Mouse (Mus musculus) retina, embryonic 14.5 days (tissue): ENCODE data around the gene Antxr2.

Experiments
- DNase-seq: peaks from one replicate; pipeline ENCODE4 v3.0.0-alpha.2; 2015; ENCODE audit warnings: low spot score

Antxr2 gene

GRCm38 (mm10) chr5:97913901-97914300, 116.9 kb downstream of the Antxr2 start:
- DNase-seq = no peak

- DNase-seq = no peak
Observed at GRCm38 (mm10) chr5:97907482-97907881, 123.4 kb downstream of the Antxr2 start.

- no peak for DNase-seq
Observed at GRCm38 (mm10) chr5:97906537-97907266, 124.1 kb downstream of the Antxr2 start.

GRCm38 (mm10) chr5:97905856-97906255, 125.0 kb downstream of the Antxr2 start:
- DNase-seq = no peak

- no peak for DNase-seq
Observed at GRCm38 (mm10) chr5:97901096-97901495, 129.7 kb downstream of the Antxr2 start.

- DNase-seq = no peak
Observed at GRCm38 (mm10) chr5:97899321-97899720, 131.5 kb downstream of the Antxr2 start.

GRCm38 (mm10) chr5:97885427-97885826, 145.4 kb downstream of the Antxr2 start:
- no peak for DNase-seq

- no peak for DNase-seq
Observed at GRCm38 (mm10) chr5:97884110-97884509, 146.7 kb downstream of the Antxr2 start.

- peak; percentile 13 for DNase-seq
Observed at GRCm38 (mm10) chr5:97881421-97881820, 149.4 kb downstream of the Antxr2 start.

- no peak for DNase-seq
Observed at GRCm38 (mm10) chr5:97880115-97880514, 150.7 kb downstream of the Antxr2 start.

- no peak for DNase-seq
Observed at GRCm38 (mm10) chr5:97878871-97879270, 152.0 kb downstream of the Antxr2 start.

- DNase-seq = no peak
Observed at GRCm38 (mm10) chr5:97878215-97878794, 152.5 kb downstream of the Antxr2 start.

GRCm38 (mm10) chr5:97876895-97877294, 153.9 kb downstream of the Antxr2 start:
- no peak for DNase-seq

- DNase-seq = no peak
Observed at GRCm38 (mm10) chr5:97867921-97868320, 162.9 kb downstream of the Antxr2 start.

GRCm38 (mm10) chr5:97866975-97867374, 163.9 kb downstream of the Antxr2 start:
- DNase-seq = no peak

- no peak for DNase-seq
Observed at GRCm38 (mm10) chr5:97857101-97857500, 173.7 kb downstream of the Antxr2 start.

- DNase-seq = no peak
Observed at GRCm38 (mm10) chr5:97851981-97852748, 178.7 kb downstream of the Antxr2 start.

GRCm38 (mm10) chr5:97847204-97847895, 183.5 kb downstream of the Antxr2 start:
- DNase-seq = no peak

GRCm38 (mm10) chr5:97846503-97846902, 184.3 kb downstream of the Antxr2 start:
- DNase-seq = no peak

GRCm38 (mm10) chr5:97842016-97842415, 188.8 kb downstream of the Antxr2 start:
- DNase-seq = no peak

GRCm38 (mm10) chr5:97839924-97840279, 190.9 kb downstream of the Antxr2 start:
- no peak for DNase-seq

GRCm38 (mm10) chr5:97839271-97839923, 191.4 kb downstream of the Antxr2 start:
- DNase-seq = no peak
